In the genomic region with DNA sequence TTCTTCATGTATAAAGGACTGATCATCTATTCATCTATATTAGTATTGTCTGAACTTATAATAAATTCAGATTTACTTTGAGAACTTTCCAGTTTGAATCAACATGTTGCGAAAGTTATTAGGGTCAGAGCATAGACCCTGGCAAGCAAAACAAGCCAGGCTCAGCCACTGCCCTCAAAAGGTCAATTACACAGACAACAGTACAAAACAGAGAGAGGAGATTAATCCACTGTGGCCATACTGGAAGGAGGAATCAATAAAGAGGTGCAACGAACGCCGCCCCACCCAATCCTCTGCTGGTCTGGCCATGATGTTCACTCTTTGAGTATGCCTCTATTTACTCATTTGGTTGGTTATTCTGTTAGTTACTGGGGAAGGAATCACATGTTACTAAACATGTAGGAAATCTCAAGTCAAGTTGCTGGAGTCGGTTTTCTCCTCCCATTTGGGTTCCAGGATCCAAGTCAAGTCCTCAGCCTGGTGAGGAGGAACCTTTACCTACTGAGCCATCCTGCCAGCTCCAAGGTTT, we compare ENCODE assay signal across 6 mouse cellular contexts. TPM values are rescaled to one million over a fixed set of nuclear protein-coding genes. Genes with fewer than 3 reads are reported as not detected.
"Had no signal": no experiment of that assay in that cellular context is flagged by ENCODE, and none has a peak within 500 bp of the region (broad histone marks: within the 10 kb centered on the region; RNA-seq: fewer than 3 reads in every experiment).

No protein-coding gene starts in this region.

RNA-seq across cellular contexts. Expression of gene Bcl2a1d, which starts 20.7 kb away (rescaled TPM):
- total RNA-seq: midbrain, postnatal 0 days had no signal
- polyA plus RNA-seq: midbrain, embryonic 11.5 days; midbrain, embryonic 13.5 days; midbrain, embryonic 15.5 days; midbrain, postnatal 0 days; neural tube, embryonic 12.5 days; testis, adult 2 months had no signal
